Mouse (Mus musculus) CH12.LX (cell line): ENCODE results near the gene Pop7. TPM values are rescaled to one million over a fixed set of nuclear protein-coding genes. Genes with fewer than 3 reads are reported as not detected.

Experiments used
- DNase-seq: peaks from one replicate; pipeline ENCODE4 v3.0.0-alpha.2; 2013; ENCODE audit errors: extremely low read depth
- H3K27ac ChIP-seq: 2 replicates; pipeline ENCODE4 v1.5.1; 2012; ENCODE audit warnings: low read depth, mild to moderate bottlenecking, control low read depth, moderate library complexity; ENCODE audit not compliant: insufficient read depth
- H3K27me3 ChIP-seq: replicated peaks from 2 replicates; pipeline ENCODE3; 2012; ENCODE audit warnings: inconsistent platforms
- H3K36me3 ChIP-seq, 2 experiments: replicated peaks in 1 of 2; 2 replicates each; pipeline versions ENCODE3 to v1.6.1; 2012; ENCODE audit warnings: inconsistent platforms in 1 of 2, low read length in 1 of 2, mild to moderate bottlenecking in 1 of 2, mixed read lengths in 1 of 2, moderate library complexity in 1 of 2; ENCODE audit not compliant: control insufficient read depth in 1 of 2, insufficient read depth in 1 of 2
- H3K4me1 ChIP-seq, 2 experiments: 2 replicates each; pipeline ENCODE4 v1.6.1; 2012; ENCODE audit warnings: inconsistent platforms in 1 of 2, moderate library complexity in 1 of 2; ENCODE audit not compliant: insufficient read depth in 2 of 2, control insufficient read depth in 1 of 2
- H3K4me2 ChIP-seq: 2 replicates; pipeline ENCODE4 v1.6.1; 2012; ENCODE audit warnings: low read depth, mild to moderate bottlenecking, control low read depth; ENCODE audit not compliant: poor library complexity, insufficient read depth, severe bottlenecking
- H3K4me3 ChIP-seq, 3 experiments: fragments of 150-350 bp in 1 of 3; sonication (generic) in 1 of 3; replicated peaks in 1 of 3; 2 replicates each; pipeline versions ENCODE3 to v1.5.1; 2011 to 2012; ENCODE audit warnings: low read depth in 2 of 3, low read length in 2 of 3, mild to moderate bottlenecking in 2 of 3, moderate library complexity in 2 of 3, control low read depth in 1 of 3, improper control_type of control experiment in 1 of 3, inconsistent platforms in 1 of 3, mixed read lengths in 1 of 3; ENCODE audit not compliant: poor library complexity in 1 of 3
- H3K79me2 ChIP-seq: replicated peaks from 2 replicates; pipeline ENCODE4 v1.6.1; 2012; ENCODE audit warnings: mild to moderate bottlenecking, moderate library complexity; ENCODE audit not compliant: control insufficient read depth, poor library complexity, insufficient read depth, severe bottlenecking; ENCODE audit errors: extremely low read depth
- H3K9ac ChIP-seq: 2 replicates; pipeline ENCODE4 v1.6.1; 2012; ENCODE audit warnings: low read depth, mild to moderate bottlenecking, control low read depth, moderate library complexity; ENCODE audit not compliant: insufficient read depth
- H3K9me3 ChIP-seq: replicated peaks from 2 replicates; pipeline ENCODE3; 2012; ENCODE audit warnings: low read length, inconsistent platforms, mixed read lengths
- BHLHE40 ChIP-seq: IDR thresholded peaks from 2 replicates; pipeline ENCODE4 v1.6.1; 2011; ENCODE audit warnings: mild to moderate bottlenecking, low read depth, low read length, improper control_type of control experiment
- CTCF ChIP-seq, 2 experiments: IDR thresholded peaks in 1 of 2; conservative IDR thresholded peaks in 1 of 2; 2 replicates each; pipeline ENCODE4 v1.5.1; 2011 to 2012; ENCODE audit warnings: low read depth in 2 of 2, low read length in 2 of 2, improper control_type of control experiment in 1 of 2, inconsistent platforms in 1 of 2, mild to moderate bottlenecking in 1 of 2, moderate library complexity in 1 of 2
- E2F4 ChIP-seq: IDR thresholded peaks from 2 replicates; pipeline ENCODE4 v1.6.1; 2011; ENCODE audit warnings: low read depth, low read length, improper control_type of control experiment; ENCODE audit not compliant: insufficient replicate concordance
- ETS1 ChIP-seq: conservative IDR thresholded peaks from 2 replicates; pipeline ENCODE4 v1.6.1; 2012; ENCODE audit warnings: low read depth, mild to moderate bottlenecking, inconsistent platforms, low read length, improper control_type of control experiment, moderate library complexity
- KAT2A ChIP-seq: IDR thresholded peaks from 2 replicates; pipeline ENCODE4 v1.6.1; 2012; ENCODE audit warnings: low read length, improper control_type of control experiment, inconsistent platforms; ENCODE audit not compliant: insufficient replicate concordance
- MYC ChIP-seq: IDR thresholded peaks from 2 replicates; pipeline ENCODE4 v1.6.1; 2011; ENCODE audit warnings: low read depth, mild to moderate bottlenecking, improper control_type of control experiment, low read length
- RCOR1 ChIP-seq: conservative IDR thresholded peaks from 2 replicates; pipeline ENCODE4 v1.6.1; 2012; ENCODE audit warnings: low read depth, mild to moderate bottlenecking, inconsistent platforms, low read length, improper control_type of control experiment
- SIN3A ChIP-seq: IDR thresholded peaks from 2 replicates; pipeline ENCODE4 v1.6.1; 2012; ENCODE audit warnings: low read length, improper control_type of control experiment, inconsistent platforms
- ZKSCAN1 ChIP-seq: IDR thresholded peaks from 2 replicates; pipeline ENCODE4 v1.6.1; 2012; ENCODE audit warnings: low read depth, inconsistent platforms, low read length, improper control_type of control experiment, borderline replicate concordance
- ZMIZ1 ChIP-seq: IDR thresholded peaks from 2 replicates; pipeline ENCODE4 v1.6.1; 2012; ENCODE audit warnings: low read depth, mild to moderate bottlenecking, inconsistent platforms, low read length, improper control_type of control experiment
- dilution Hi-C: fragments of 300-500 bp; cut with MboI; formaldehyde crosslinking; loops from 2 replicates; pipeline ENCODE4 v1.14.3; 2020; ENCODE audit warnings: low sequenced_read_pairs; ENCODE audit not compliant: extremely low pct_unique_long_range_greater_than_20kb, extremely low pct_ligation_motif_present
- in situ Hi-C: fragments of 300-500 bp; cut with MboI; formaldehyde crosslinking; loops from 3 replicates; pipeline ENCODE4 v1.14.3; 2019; ENCODE audit warnings: low sequenced_read_pairs, low pct_ligation_motif_present, low pct_unique_long_range_greater_than_20kb, mixed read lengths
- polyA plus RNA-seq: library from polyadenylated mRNA; unstranded; fragments of >175 nt; gene quantifications from 2 replicates; pipeline ENCODE4 v1.2.1, GENCODE M21; 2012; ENCODE audit warnings: low read depth; ENCODE audit not compliant: insufficient read length
- total RNA-seq, 2 experiments: library from RNA; depleted of rRNA; stranded (reverse); fragments of 300-350 nt in 1 of 2; fragments of >200 nt in 1 of 2; gene quantifications; 2 replicates each; pipeline ENCODE4 v1.2.3; 2012 to 2014

Gene Pop7
- total and polyA plus RNA-seq, 3 experiments: 35.0 to 44.2 (median 38.5) TPM

DNA sequence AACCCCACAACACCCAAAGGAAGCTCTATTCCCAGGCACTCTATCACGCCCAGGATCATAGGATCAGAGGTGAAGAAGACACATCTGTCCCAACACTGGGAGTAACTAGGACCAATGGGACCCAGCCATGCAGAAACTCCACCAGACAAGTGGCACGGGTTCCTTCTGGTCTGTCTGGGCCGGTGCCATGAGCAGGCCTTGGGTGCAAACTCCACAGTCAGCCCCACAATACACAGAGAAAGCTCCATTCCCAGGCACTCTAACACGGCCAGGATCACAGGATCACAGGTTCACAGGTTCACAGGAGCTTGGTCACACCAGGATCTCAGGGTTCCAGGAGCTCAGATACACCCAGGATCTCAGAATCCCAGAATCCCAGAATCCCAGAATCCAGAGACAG, 43.3 kb upstream of the Pop7 start:
- no peaks in the 10 kb centered on the region for H3K4me1 ChIP-seq
- no peak overlapping the region for H3K27ac ChIP-seq
- no peak overlapping the region for H3K4me2 ChIP-seq
- H3K9me3 ChIP-seq: no peaks in the 10 kb centered on the region
- no peak overlapping the region for H3K4me3 ChIP-seq
- no peaks in the 10 kb centered on the region for H3K79me2 ChIP-seq
- H3K27me3 ChIP-seq: peaks cover 19% of the 10 kb centered on the region
- H3K9ac ChIP-seq: no peak overlapping the region
- dilution Hi-C loops: no loop called here
- no peaks in the 10 kb centered on the region for H3K36me3 ChIP-seq
- TF ChIP-seq SIN3A: no peak
- TF ChIP-seq E2F4: no peak
- TF ChIP-seq, all 38 proteins: peak for 0
- no peak for DNase-seq
- in situ Hi-C loops: no loop called here

GRCm38 (mm10) chr5:137544926-137545325, 42.6 kb upstream of the Pop7 start:
- Histone ChIP-seq H3K9me3 (no peaks in the 10 kb centered on the region), H3K4me3 (no peak overlapping the region), H3K9ac (no peak overlapping the region), H3K27ac (no peak overlapping the region), H3K36me3 (no peaks in the 10 kb centered on the region), H3K4me2 (no peak overlapping the region), H3K4me1 (no peaks in the 10 kb centered on the region), H3K27me3 (peaks cover 14% of the 10 kb centered on the region), H3K79me2 (no peaks in the 10 kb centered on the region)
- no peak for TF ChIP-seq BHLHE40
- DNase-seq: no peak
- dilution Hi-C loops (no loop called here), in situ Hi-C loops (no loop called here)

- Histone ChIP-seq H3K79me2 (no peaks in the 10 kb centered on the region), H3K27ac (no peak overlapping the region), H3K4me2 (no peak overlapping the region), H3K9ac (no peak overlapping the region), H3K36me3 (no peaks in the 10 kb centered on the region), H3K27me3 (peaks cover 5% of the 10 kb centered on the region), H3K4me1 (no peaks in the 10 kb centered on the region), H3K4me3 (no peak overlapping the region), H3K9me3 (no peaks in the 10 kb centered on the region)
- in situ Hi-C loops (no loop called here), dilution Hi-C loops (no loop called here)
- TF ChIP-seq ETS1 (no peak), ZKSCAN1 (no peak), KAT2A (no peak), RCOR1 (no peak), MYC (no peak), CTCF (conservative IDR thresholded peaks at IDR 0.05 in 1 of 2, IDR thresholded peaks at IDR 0.05 in 1 of 2; ENCODE audit: low read depth in 2 of 2, low read length in 2 of 2) (no peak), ZMIZ1 (no peak)
- no peak for DNase-seq
Observed at GRCm38 (mm10) chr5:137541768-137542540, 39.6 kb upstream of the Pop7 start.
